Mouse (Mus musculus): ENCODE data around the gene Nol4l. TPM values are rescaled to one million over a fixed set of nuclear protein-coding genes. Genes with fewer than 3 reads are reported as not detected.

Nol4l gene
- polyA plus RNA-seq, 1 experiment from 2014 or later, result 23.5 TPM

GRCm38 (mm10) chr2:153458022-153458441, 71.7 kb downstream of the Nol4l start:
- H3K27ac ChIP-seq (replicated peaks), result peak overlapping the region; percentile 81
- WGBS, result 37% methylated on average over 3 of the region's 3 CpGs
- peaks cover 61% of the 10 kb centered on the region for H3K4me1 ChIP-seq
- DNase-seq (ENCODE audit: low spot score), result no peak
- no peaks in the 10 kb centered on the region for H3K9me3 ChIP-seq
- H3K4me3 ChIP-seq, result no peak overlapping the region
- no peaks in the 10 kb centered on the region for H3K36me3 ChIP-seq (replicated peaks)
- no peaks in the 10 kb centered on the region for H3K27me3 ChIP-seq (replicated peaks; ENCODE audit: low read depth, poor library complexity, severe bottlenecking)

GRCm38 (mm10) chr2:153457467-153457866, 72.3 kb downstream of the Nol4l start:
- Histone ChIP-seq H3K4me3 (no peak overlapping the region), H3K4me1 (peaks cover 61% of the 10 kb centered on the region), H3K36me3 (replicated peaks) (no peaks in the 10 kb centered on the region), H3K9me3 (no peaks in the 10 kb centered on the region), H3K27me3 (replicated peaks; ENCODE audit: low read depth, poor library complexity, severe bottlenecking) (no peaks in the 10 kb centered on the region), H3K27ac (replicated peaks) (peak overlapping the region; percentile 81)
- DNase-seq (ENCODE audit: low spot score), result peak; percentile 65
- WGBS, result 11% methylated on average over 4 of the region's 4 CpGs

DNA sequence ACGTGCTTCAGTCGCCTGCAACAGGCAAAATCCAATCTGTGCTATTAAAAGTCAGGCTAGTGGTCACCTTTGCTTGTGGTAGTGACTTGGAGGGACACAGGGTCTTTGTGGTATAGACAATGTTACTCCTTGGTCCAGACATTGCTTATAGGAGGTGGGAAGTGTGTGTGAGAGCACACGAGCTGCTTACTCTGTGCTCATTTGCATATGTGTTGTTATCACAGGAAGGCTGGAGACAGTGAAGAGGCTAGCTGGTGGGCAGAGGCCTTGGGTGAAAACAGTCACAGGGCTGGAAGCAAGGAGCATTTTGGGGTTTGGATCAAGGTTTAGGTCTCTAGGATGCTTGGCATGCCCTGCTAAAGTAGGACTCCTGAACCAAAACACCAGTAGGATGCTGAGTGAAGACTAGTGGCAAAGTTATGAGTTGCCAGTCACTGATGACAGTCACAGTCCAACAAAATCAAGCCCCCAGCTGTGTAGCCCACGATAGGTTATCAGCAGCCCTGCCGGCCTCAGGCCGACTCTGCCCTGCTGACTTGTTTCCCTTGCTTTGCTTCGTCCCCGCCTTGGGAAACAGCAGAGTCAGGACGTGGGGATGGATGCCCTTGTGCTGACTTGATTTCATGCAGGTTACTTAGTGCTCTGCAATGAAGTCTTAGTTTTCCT, 74.8 kb downstream of the Nol4l start:
- 58% methylated on average over 9 of the region's 9 CpGs for WGBS
- peak overlapping the region; percentile 81; the same call in 1 of the 2 replicates for H3K27ac ChIP-seq (replicated peaks)
- no peak for DNase-seq (ENCODE audit: low spot score)
- no peaks in the 10 kb centered on the region for H3K36me3 ChIP-seq (replicated peaks)
- H3K27me3 ChIP-seq (replicated peaks; ENCODE audit: low read depth, poor library complexity, severe bottlenecking), result no peaks in the 10 kb centered on the region
- peaks cover 58% of the 10 kb centered on the region for H3K4me1 ChIP-seq
- H3K9me3 ChIP-seq, result no peaks in the 10 kb centered on the region
- no peak overlapping the region for H3K4me3 ChIP-seq

DNA sequence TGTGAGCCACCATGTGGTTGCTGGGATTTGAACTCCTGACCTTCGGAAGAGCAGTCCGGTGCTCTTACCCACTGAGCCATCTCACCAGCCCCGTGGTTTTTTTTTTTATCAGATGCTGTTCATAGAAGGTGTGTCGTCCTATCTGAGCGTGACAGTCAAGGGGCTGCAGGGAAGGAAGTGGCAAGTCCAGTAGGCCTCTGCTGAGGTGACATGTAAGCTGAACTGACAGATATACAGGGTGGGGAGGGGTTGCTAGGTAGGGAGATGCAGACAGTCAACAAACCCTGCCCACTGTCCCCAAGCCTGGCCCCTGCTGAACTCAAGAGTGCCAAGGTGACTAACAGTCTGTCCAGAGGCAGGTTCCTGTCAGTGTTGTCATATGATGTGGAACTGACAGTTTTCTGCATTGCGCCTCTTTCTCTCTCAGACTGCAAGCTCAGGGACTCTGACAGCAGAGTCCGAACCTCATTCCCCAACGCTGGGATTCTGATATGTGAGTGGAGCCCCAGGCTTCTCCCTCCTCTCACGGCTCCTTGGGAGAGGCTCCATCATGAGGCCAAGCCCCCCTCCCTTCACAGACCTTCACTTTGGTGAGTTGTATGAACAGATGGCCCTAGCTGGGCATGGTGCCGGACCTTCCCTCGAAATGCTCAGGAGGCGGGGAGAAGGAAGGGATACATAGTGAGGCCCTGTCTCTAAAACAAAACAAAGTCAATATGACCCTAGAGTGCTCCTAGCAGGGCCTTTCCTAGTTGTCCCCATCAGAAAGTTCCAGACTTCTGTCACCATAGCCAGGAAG, 75.6 kb downstream of the Nol4l start:
- Histone ChIP-seq H3K27me3 (replicated peaks; ENCODE audit: low read depth, poor library complexity, severe bottlenecking) (no peaks in the 10 kb centered on the region), H3K4me3 (no peak overlapping the region), H3K36me3 (replicated peaks) (no peaks in the 10 kb centered on the region), H3K9me3 (no peaks in the 10 kb centered on the region), H3K4me1 (peaks cover 59% of the 10 kb centered on the region), H3K27ac (replicated peaks) (peak overlapping the region; percentile 81; the same call in 1 of the 2 replicates)
- DNase-seq (ENCODE audit: low spot score), result no peak
- 79% methylated on average over 12 of the region's 12 CpGs for WGBS

- no peak overlapping the region for H3K27ac ChIP-seq (replicated peaks)
- H3K36me3 ChIP-seq (replicated peaks), result no peaks in the 10 kb centered on the region
- no peak for DNase-seq (ENCODE audit: low spot score)
- no peak overlapping the region for H3K4me3 ChIP-seq
- no peaks in the 10 kb centered on the region for H3K27me3 ChIP-seq (replicated peaks; ENCODE audit: low read depth, poor library complexity, severe bottlenecking)
- peaks cover 44% of the 10 kb centered on the region for H3K4me1 ChIP-seq
- no peaks in the 10 kb centered on the region for H3K9me3 ChIP-seq
- WGBS, result 87% methylated on average over 6 of the region's 6 CpGs
These were observed 81.3 kb downstream of the Nol4l start for GRCm38 (mm10) chr2:153448519-153448918.

- DNase-seq (ENCODE audit: low spot score), result no peak
- Histone ChIP-seq H3K4me1 (peaks cover 52% of the 10 kb centered on the region), H3K27me3 (replicated peaks; ENCODE audit: low read depth, poor library complexity, severe bottlenecking) (no peaks in the 10 kb centered on the region), H3K36me3 (replicated peaks) (no peaks in the 10 kb centered on the region), H3K4me3 (no peak overlapping the region), H3K27ac (replicated peaks) (no peak overlapping the region; the same call in 1 of the 2 replicates), H3K9me3 (no peaks in the 10 kb centered on the region)
- 85% methylated on average over 3 of the region's 3 CpGs for WGBS
These were observed 82.1 kb downstream of the Nol4l start for GRCm38 (mm10) chr2:153447719-153448118.

- Histone ChIP-seq H3K4me3 (peak overlapping the region; percentile 98), H3K27ac (replicated peaks) (peak overlapping the region; percentile 37; the same call in 1 of the 2 replicates), H3K9me3 (no peaks in the 10 kb centered on the region), H3K36me3 (replicated peaks) (no peaks in the 10 kb centered on the region), H3K27me3 (replicated peaks; ENCODE audit: low read depth, poor library complexity, severe bottlenecking) (no peaks in the 10 kb centered on the region), H3K4me1 (peaks cover 65% of the 10 kb centered on the region)
- peak; percentile 49 for DNase-seq (ENCODE audit: low spot score)
- WGBS, result 18% methylated on average over 4 of the region's 4 CpGs
These were observed 83.3 kb downstream of the Nol4l start for GRCm38 (mm10) chr2:153446476-153446875.

DNA sequence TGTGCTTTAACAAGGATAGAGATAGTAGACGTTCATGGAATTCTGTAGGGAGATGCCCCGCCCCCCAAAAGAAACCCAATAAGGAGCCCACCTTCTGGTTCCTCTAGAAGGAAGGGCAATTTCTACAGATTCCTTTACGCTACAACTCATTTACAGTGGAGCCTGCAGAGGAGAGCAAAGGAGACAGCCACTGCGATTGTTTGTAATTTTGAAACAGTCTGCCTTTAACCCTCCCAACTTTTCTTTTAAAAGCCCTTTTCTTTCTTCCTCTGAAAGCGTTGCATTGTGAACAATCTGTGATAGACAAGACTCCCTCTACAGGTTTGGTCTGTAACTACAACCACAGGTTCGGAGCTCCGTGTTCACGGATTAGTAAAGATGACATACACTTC, 83.8 kb downstream of the Nol4l start:
- DNase-seq (ENCODE audit: low spot score), result peak; percentile 64
- Histone ChIP-seq H3K36me3 (replicated peaks) (no peaks in the 10 kb centered on the region), H3K27ac (replicated peaks) (peak overlapping the region; percentile 91), H3K9me3 (no peaks in the 10 kb centered on the region), H3K27me3 (replicated peaks; ENCODE audit: low read depth, poor library complexity, severe bottlenecking) (no peaks in the 10 kb centered on the region), H3K4me3 (peak overlapping the region; percentile 98), H3K4me1 (peaks cover 69% of the 10 kb centered on the region)
- WGBS, result under 1% methylated on average over 8 of the region's 8 CpGs

GRCm38 (mm10) chr2:153445137-153446016, 84.4 kb downstream of the Nol4l start:
- Histone ChIP-seq H3K4me1 (peaks cover 73% of the 10 kb centered on the region), H3K27me3 (replicated peaks; ENCODE audit: low read depth, poor library complexity, severe bottlenecking) (no peaks in the 10 kb centered on the region), H3K4me3 (peak overlapping the region; percentile 98), H3K27ac (replicated peaks) (peak overlapping the region; percentile 91), H3K36me3 (replicated peaks) (no peaks in the 10 kb centered on the region), H3K9me3 (no peaks in the 10 kb centered on the region)
- DNase-seq (ENCODE audit: low spot score), result peak; percentile 79
- under 1% methylated on average over 59 of the region's 59 CpGs for WGBS

- Histone ChIP-seq H3K36me3 (replicated peaks) (no peaks in the 10 kb centered on the region), H3K9me3 (no peaks in the 10 kb centered on the region), H3K27me3 (replicated peaks; ENCODE audit: low read depth, poor library complexity, severe bottlenecking) (no peaks in the 10 kb centered on the region), H3K4me3 (peak overlapping the region; percentile 98), H3K27ac (replicated peaks) (peak overlapping the region; percentile 91), H3K4me1 (peaks cover 73% of the 10 kb centered on the region)
- DNase-seq (ENCODE audit: low spot score), result peak; percentile 90
- 1% methylated on average over 46 of the region's 64 CpGs for WGBS
These were observed 85.3 kb downstream of the Nol4l start for GRCm38 (mm10) chr2:153444254-153445136.

- WGBS, result under 1% methylated on average over 59 of the region's 59 CpGs
- peak overlapping the region; percentile 91 for H3K27ac ChIP-seq (replicated peaks)
- peak overlapping the region; percentile 98 for H3K4me3 ChIP-seq
- DNase-seq (ENCODE audit: low spot score), result peak; percentile 66
- H3K4me1 ChIP-seq, result peaks cover 80% of the 10 kb centered on the region
- no peaks in the 10 kb centered on the region for H3K27me3 ChIP-seq (replicated peaks; ENCODE audit: low read depth, poor library complexity, severe bottlenecking)
- no peaks in the 10 kb centered on the region for H3K9me3 ChIP-seq
- 0 out of 2 replicates have a peak, but pooled peaks cover 3% of the 10 kb centered on the region for H3K36me3 ChIP-seq (replicated peaks)
These were observed 86.1 kb downstream of the Nol4l start for GRCm38 (mm10) chr2:153443434-153444240.
